Mouse (Mus musculus): ENCODE results near the gene Erich4. TPM values are rescaled to one million over a fixed set of nuclear protein-coding genes. Genes with fewer than 3 reads are reported as not detected.

Erich4 gene
- polyA plus RNA-seq, 1 experiment: not detected

GRCm38 (mm10) chr7:25626509-25627430 is 11.1 kb upstream of the Erich4 start, which contains the start of gene B3gnt8:
B3gnt8 (plus strand) TSS chr7:25626654.
- no peaks in the 10 kb centered on the region for H3K36me3 ChIP-seq (ENCODE audit: control insufficient read depth, insufficient read depth)
- TF ChIP-seq TCF3 (IDR thresholded peaks at IDR 0.05; ENCODE audit: insufficient read length, low read depth) (no peak), CEBPB (IDR thresholded peaks at IDR 0.05; ENCODE audit: insufficient read depth, poor library complexity, severe bottlenecking) (no peak), USF1 (IDR thresholded peaks at IDR 0.05; ENCODE audit: low read depth) (no peak), MYOG (IDR thresholded peaks at IDR 0.05; ENCODE audit: control insufficient read depth in 1 of 3, insufficient read depth in 1 of 3, insufficient read length in 2 of 3, low read depth in 2 of 3) (no peak), TCF12 (IDR thresholded peaks at IDR 0.05; ENCODE audit: insufficient read depth, poor library complexity, severe bottlenecking) (no peak), POLR2AphosphoS2 (IDR thresholded peaks at IDR 0.05; ENCODE audit: insufficient read length, low read depth) (no peak), SRF (IDR thresholded peaks at IDR 0.05; ENCODE audit: control insufficient read depth, insufficient read length, low read depth) (no peak), E2F4 (IDR thresholded peaks at IDR 0.05; ENCODE audit: insufficient read depth) (no peak), REST (IDR thresholded peaks at IDR 0.05; ENCODE audit: insufficient read depth, insufficient read length) (no peak), MAX (IDR thresholded peaks at IDR 0.05; ENCODE audit: low read depth) (no peak)
- no peaks in the 10 kb centered on the region for H3K27me3 ChIP-seq (ENCODE audit: control insufficient read depth, insufficient read depth, insufficient read length)
- no peak within 1 kb of the TSS for H3ac ChIP-seq (ENCODE audit: control insufficient read depth, insufficient read length)
- H3K4me2 ChIP-seq (ENCODE audit: low read depth): peak within 1 kb of the TSS; percentile 89
- H3K79me2 ChIP-seq (ENCODE audit: control insufficient read depth, insufficient read depth): no peaks in the 10 kb centered on the region
- peak within 1 kb of the TSS; percentile 16 for H3K4me3 ChIP-seq

GRCm38 (mm10) chr7:25625594-25626250 is 10.0 kb upstream of the Erich4 start:
- Histone ChIP-seq H3K36me3 (ENCODE audit: control insufficient read depth, insufficient read depth) (no peaks in the 10 kb centered on the region), H3K4me3 (no peak overlapping the region)
- TF ChIP-seq TCF12 (IDR thresholded peaks at IDR 0.05; ENCODE audit: insufficient read depth, poor library complexity, severe bottlenecking) (no peak), MYOG (IDR thresholded peaks at IDR 0.05; ENCODE audit: control insufficient read depth in 1 of 3, insufficient read depth in 1 of 3, insufficient read length in 2 of 3, low read depth in 2 of 3) (no peak), SRF (IDR thresholded peaks at IDR 0.05; ENCODE audit: control insufficient read depth, insufficient read length, low read depth) (no peak), MAX (IDR thresholded peaks at IDR 0.05; ENCODE audit: low read depth) (no peak), TCF3 (IDR thresholded peaks at IDR 0.05; ENCODE audit: insufficient read length, low read depth) (no peak), POLR2AphosphoS2 (IDR thresholded peaks at IDR 0.05; ENCODE audit: insufficient read length, low read depth) (no peak), POLR2A (IDR thresholded peaks at IDR 0.05; ENCODE audit: insufficient read length, low read depth) (no peak), CEBPB (IDR thresholded peaks at IDR 0.05; ENCODE audit: insufficient read depth, poor library complexity, severe bottlenecking) (no peak)

GRCm38 (mm10) chr7:25624851-25625250 is 9.2 kb upstream of the Erich4 start:
- H3ac ChIP-seq (ENCODE audit: control insufficient read depth, insufficient read length): no peak overlapping the region
- no peak overlapping the region for H3K4me2 ChIP-seq (ENCODE audit: low read depth)
- H3K79me2 ChIP-seq (ENCODE audit: control insufficient read depth, insufficient read depth): no peaks in the 10 kb centered on the region
- H3K36me3 ChIP-seq (ENCODE audit: control insufficient read depth, insufficient read depth): no peaks in the 10 kb centered on the region
- no peak overlapping the region for H3K4me3 ChIP-seq
- H3K27me3 ChIP-seq (ENCODE audit: control insufficient read depth, insufficient read depth, insufficient read length): no peaks in the 10 kb centered on the region
- TF ChIP-seq E2F4 (IDR thresholded peaks at IDR 0.05; ENCODE audit: insufficient read depth) (no peak), REST (IDR thresholded peaks at IDR 0.05; ENCODE audit: insufficient read depth, insufficient read length) (no peak), SRF (IDR thresholded peaks at IDR 0.05; ENCODE audit: control insufficient read depth, insufficient read length, low read depth) (no peak), MYOD1 (IDR thresholded peaks at IDR 0.05; ENCODE audit: control insufficient read depth in 1 of 3, insufficient read length in 2 of 3, low read depth in 2 of 3) (peak; percentile 53 to 98 (median 96)), TCF12 (IDR thresholded peaks at IDR 0.05; ENCODE audit: insufficient read depth, poor library complexity, severe bottlenecking) (peak; percentile 5), TCF3 (IDR thresholded peaks at IDR 0.05; ENCODE audit: insufficient read length, low read depth) (peak; percentile 47), CEBPB (IDR thresholded peaks at IDR 0.05; ENCODE audit: insufficient read depth, poor library complexity, severe bottlenecking) (no peak), MYOG (IDR thresholded peaks at IDR 0.05; ENCODE audit: control insufficient read depth in 1 of 3, insufficient read depth in 1 of 3, insufficient read length in 2 of 3, low read depth in 2 of 3) (peak in 2 of 3 experiments; percentile 79 to 88)

More at GRCm38 (mm10) chr7:25625594-25626250, 10.0 kb upstream of the Erich4 start:
- Histone ChIP-seq H3K79me2 (ENCODE audit: control insufficient read depth, insufficient read depth) (no peaks in the 10 kb centered on the region), H3K4me2 (ENCODE audit: low read depth) (no peak overlapping the region), H3K27me3 (ENCODE audit: control insufficient read depth, insufficient read depth, insufficient read length) (no peaks in the 10 kb centered on the region), H3ac (ENCODE audit: control insufficient read depth, insufficient read length) (no peak overlapping the region)

- no peak overlapping the region for H3K4me2 ChIP-seq (ENCODE audit: low read depth)
- no peak overlapping the region for H3ac ChIP-seq (ENCODE audit: control insufficient read depth, insufficient read length)
- H3K4me3 ChIP-seq: no peak overlapping the region
- H3K36me3 ChIP-seq (ENCODE audit: control insufficient read depth, insufficient read depth): no peaks in the 10 kb centered on the region
- H3K27me3 ChIP-seq (ENCODE audit: control insufficient read depth, insufficient read depth, insufficient read length): no peaks in the 10 kb centered on the region
- TF ChIP-seq TCF3 (IDR thresholded peaks at IDR 0.05; ENCODE audit: insufficient read length, low read depth) (no peak), MYOG (IDR thresholded peaks at IDR 0.05; ENCODE audit: control insufficient read depth in 1 of 3, insufficient read depth in 1 of 3, insufficient read length in 2 of 3, low read depth in 2 of 3) (no peak), SRF (IDR thresholded peaks at IDR 0.05; ENCODE audit: control insufficient read depth, insufficient read length, low read depth) (no peak), POLR2AphosphoS2 (IDR thresholded peaks at IDR 0.05; ENCODE audit: insufficient read length, low read depth) (no peak), USF1 (IDR thresholded peaks at IDR 0.05; ENCODE audit: low read depth) (no peak), REST (IDR thresholded peaks at IDR 0.05; ENCODE audit: insufficient read depth, insufficient read length) (no peak), CEBPB (IDR thresholded peaks at IDR 0.05; ENCODE audit: insufficient read depth, poor library complexity, severe bottlenecking) (no peak), POLR2A (IDR thresholded peaks at IDR 0.05; ENCODE audit: insufficient read length, low read depth) (no peak), TCF12 (IDR thresholded peaks at IDR 0.05; ENCODE audit: insufficient read depth, poor library complexity, severe bottlenecking) (no peak), MAX (IDR thresholded peaks at IDR 0.05; ENCODE audit: low read depth) (no peak), MYOD1 (IDR thresholded peaks at IDR 0.05; ENCODE audit: control insufficient read depth in 1 of 3, insufficient read length in 2 of 3, low read depth in 2 of 3) (no peak), E2F4 (IDR thresholded peaks at IDR 0.05; ENCODE audit: insufficient read depth) (no peak)
- no peaks in the 10 kb centered on the region for H3K79me2 ChIP-seq (ENCODE audit: control insufficient read depth, insufficient read depth)
Observed at GRCm38 (mm10) chr7:25623857-25624370, 8.2 kb upstream of the Erich4 start.

All from myocyte (in vitro differentiated cells).